Mouse (Mus musculus): ENCODE data around the gene C87499. TPM values are rescaled to one million over a fixed set of nuclear protein-coding genes. Genes with fewer than 3 reads are reported as not detected.

Gene C87499
- total and polyA plus RNA-seq, 3 experiments = not detected

DNA sequence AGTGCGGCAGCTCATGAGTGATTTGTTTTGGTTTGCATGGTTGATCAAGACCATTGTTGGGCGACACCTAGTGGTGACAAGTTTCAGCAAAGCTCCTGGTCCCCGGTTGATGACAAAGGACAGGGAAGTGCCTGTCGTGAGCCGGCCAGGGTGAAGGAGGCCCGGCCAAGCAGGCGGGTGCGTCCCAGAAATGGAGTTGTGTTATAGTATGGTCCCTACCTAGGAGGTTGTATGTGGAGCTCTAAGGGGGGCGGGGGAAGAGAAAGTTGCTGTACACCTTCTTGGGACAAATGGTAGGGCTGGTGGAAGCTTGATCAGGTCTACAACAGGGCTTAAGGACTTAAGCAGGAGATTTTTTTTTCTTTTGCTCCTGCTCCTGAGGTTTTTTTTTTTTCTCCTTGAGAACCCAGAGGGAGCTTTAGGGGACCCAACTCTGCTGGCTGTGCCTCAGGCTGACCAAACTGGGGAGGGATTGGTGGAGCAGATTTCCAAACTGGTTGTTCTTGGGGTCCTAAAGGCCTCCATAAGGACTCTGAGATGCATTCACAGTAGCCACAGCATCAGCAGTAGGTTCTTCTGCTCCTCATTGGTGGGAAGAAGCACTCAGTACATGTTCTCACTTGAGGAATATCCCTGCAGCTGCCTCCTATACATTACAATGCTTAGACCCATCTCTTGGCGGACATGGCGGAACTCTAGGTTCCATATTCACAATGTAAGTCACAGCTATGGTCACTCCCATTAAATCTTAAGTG, 7.0 kb upstream of the C87499 start:
- H3K27me3 ChIP-seq (replicated peaks) = peaks cover 12% of the 10 kb centered on the region
- H3K79me2 ChIP-seq (replicated peaks; ENCODE audit: control insufficient read depth, extremely low read depth, insufficient read depth, poor library complexity, severe bottlenecking) = no peaks in the 10 kb centered on the region
- dilution Hi-C loops (cut with MboI; ENCODE audit: extremely low pct_ligation_motif_present, extremely low pct_unique_long_range_greater_than_20kb, low sequenced_read_pairs) (no loop called here), in situ Hi-C loops (cut with MboI; ENCODE audit: low pct_ligation_motif_present, low pct_unique_long_range_greater_than_20kb, low sequenced_read_pairs) (no loop called here)
- no peak overlapping the region for H3K4me2 ChIP-seq (ENCODE audit: insufficient read depth, low read depth, poor library complexity, severe bottlenecking)
- H3K36me3 ChIP-seq (replicated peaks in 1 of 2; ENCODE audit: control insufficient read depth in 1 of 2, insufficient read depth in 1 of 2, low read length in 1 of 2) = no peaks in the 10 kb centered on the region
- no peak overlapping the region for H3K9ac ChIP-seq (ENCODE audit: insufficient read depth, low read depth)
- peaks cover 4% of the 10 kb centered on the region for H3K9me3 ChIP-seq (replicated peaks; ENCODE audit: low read length)
- no peaks in the 10 kb centered on the region for H3K4me1 ChIP-seq (ENCODE audit: control insufficient read depth in 1 of 2, insufficient read depth in 2 of 2)
- no peak overlapping the region for H3K27ac ChIP-seq (ENCODE audit: insufficient read depth, low read depth)
- TF ChIP-seq BHLHE40 (IDR thresholded peaks at IDR 0.05; ENCODE audit: low read depth, low read length) (no peak), HCFC1 (IDR thresholded peaks at IDR 0.05; ENCODE audit: low read depth, low read length) (no peak), JUN (IDR thresholded peaks at IDR 0.05; ENCODE audit: insufficient read depth, low read depth, low read length) (no peak), ELF1 (IDR thresholded peaks at IDR 0.05; ENCODE audit: low read depth, low read length) (no peak; the same call in 1 of the 2 replicates), IRF4 (IDR thresholded peaks at IDR 0.05; ENCODE audit: low read depth, low read length) (peak; percentile 85), JUND (conservative IDR thresholded peaks at IDR 0.05; ENCODE audit: low read depth, low read length) (no peak), MAX (IDR thresholded peaks at IDR 0.05; ENCODE audit: low read length) (no peak), RCOR1 (conservative IDR thresholded peaks at IDR 0.05; ENCODE audit: low read depth, low read length) (no peak; the same call in 1 of the 2 replicates), ETS1 (conservative IDR thresholded peaks at IDR 0.05; ENCODE audit: low read depth, low read length) (0 out of 2 replicates have a peak, but pooled peaks have one; percentile 28), ZC3H11A (IDR thresholded peaks at IDR 0.05; ENCODE audit: low read depth, low read length) (no peak), MYC (IDR thresholded peaks at IDR 0.05; ENCODE audit: low read depth, low read length) (no peak), EP300 (IDR thresholded peaks at IDR 0.05; ENCODE audit: low read length) (0 out of 2 replicates have a peak, but pooled peaks have one; percentile 8), MXI1 (IDR thresholded peaks at IDR 0.05; ENCODE audit: low read depth, low read length) (no peak), ZNF384 (IDR thresholded peaks at IDR 0.05; ENCODE audit: low read depth, low read length) (peak; percentile 97), RAD21 (IDR thresholded peaks at IDR 0.05; ENCODE audit: low read depth, low read length) (peak; percentile 41), UBTF (IDR thresholded peaks at IDR 0.05; ENCODE audit: low read depth, low read length) (peak; percentile 100), CHD2 (IDR thresholded peaks at IDR 0.05; ENCODE audit: low read length) (peak; percentile 74), E2F4 (IDR thresholded peaks at IDR 0.05; ENCODE audit: insufficient replicate concordance, low read depth, low read length) (0 out of 2 replicates have a peak, but pooled peaks have one; percentile 12), ZKSCAN1 (IDR thresholded peaks at IDR 0.05; ENCODE audit: borderline replicate concordance, low read depth, low read length) (no peak), NELFE (IDR thresholded peaks at IDR 0.05; ENCODE audit: low read depth, low read length) (no peak), USF1 (IDR thresholded peaks at IDR 0.05; ENCODE audit: low read depth, low read length) (no peak), MAFK (IDR thresholded peaks at IDR 0.05; ENCODE audit: insufficient replicate concordance, low read length) (no peak), POLR2AphosphoS2 (IDR thresholded peaks at IDR 0.05; ENCODE audit: low read depth, low read length) (no peak), TCF12 (IDR thresholded peaks at IDR 0.05; ENCODE audit: low read depth, low read length) (no peak), SMC3 (IDR thresholded peaks at IDR 0.05; ENCODE audit: low read depth, low read length) (no peak), CHD1 (IDR thresholded peaks at IDR 0.05; ENCODE audit: low read depth, low read length) (no peak), PAX5 (IDR thresholded peaks at IDR 0.05; ENCODE audit: low read length) (no peak), TBP (conservative IDR thresholded peaks at IDR 0.05; ENCODE audit: low read depth, low read length) (peak; percentile 99), MAZ (IDR thresholded peaks at IDR 0.05; ENCODE audit: low read depth, low read length) (peak; percentile 82), KAT2A (IDR thresholded peaks at IDR 0.05; ENCODE audit: insufficient replicate concordance, low read length) (no peak), USF2 (conservative IDR thresholded peaks at IDR 0.05; ENCODE audit: low read depth, low read length) (no peak), MEF2A (IDR thresholded peaks at IDR 0.05; ENCODE audit: borderline replicate concordance, low read depth, low read length) (peak; percentile 15; the same call in 1 of the 2 replicates), GABPA (IDR thresholded peaks at IDR 0.05; ENCODE audit: insufficient replicate concordance, low read depth, low read length) (no peak), ZMIZ1 (IDR thresholded peaks at IDR 0.05; ENCODE audit: low read depth, low read length) (no peak), SIN3A (IDR thresholded peaks at IDR 0.05; ENCODE audit: low read length) (no peak), CTCF (conservative IDR thresholded peaks at IDR 0.05 in 1 of 2, IDR thresholded peaks at IDR 0.05 in 1 of 2; ENCODE audit: low read depth in 2 of 2, low read length in 2 of 2) (peak; percentile 66 to 84), POLR2A (IDR thresholded peaks at IDR 0.05; ENCODE audit: low read depth, low read length) (no peak), NRF1 (IDR thresholded peaks at IDR 0.05; ENCODE audit: low read depth, low read length) (no peak)
- H3K4me3 ChIP-seq (replicated peaks in 1 of 3; ENCODE audit: low read depth in 2 of 3, low read length in 2 of 3, poor library complexity in 1 of 3) = peak overlapping the region; percentile 54 to 85 (median 61)
- peak; percentile 100 for DNase-seq (ENCODE audit: extremely low read depth)

All from CH12.LX (cell line).